Mouse (Mus musculus): ENCODE measurements around the gene Scn4b. TPM values are rescaled to one million over a fixed set of nuclear protein-coding genes. Genes with fewer than 3 reads are reported as not detected.

The Scn4b gene
- 0.25 TPM in 1 of 2 replicates, not detected in the other for total RNA-seq (2017)

DNA sequence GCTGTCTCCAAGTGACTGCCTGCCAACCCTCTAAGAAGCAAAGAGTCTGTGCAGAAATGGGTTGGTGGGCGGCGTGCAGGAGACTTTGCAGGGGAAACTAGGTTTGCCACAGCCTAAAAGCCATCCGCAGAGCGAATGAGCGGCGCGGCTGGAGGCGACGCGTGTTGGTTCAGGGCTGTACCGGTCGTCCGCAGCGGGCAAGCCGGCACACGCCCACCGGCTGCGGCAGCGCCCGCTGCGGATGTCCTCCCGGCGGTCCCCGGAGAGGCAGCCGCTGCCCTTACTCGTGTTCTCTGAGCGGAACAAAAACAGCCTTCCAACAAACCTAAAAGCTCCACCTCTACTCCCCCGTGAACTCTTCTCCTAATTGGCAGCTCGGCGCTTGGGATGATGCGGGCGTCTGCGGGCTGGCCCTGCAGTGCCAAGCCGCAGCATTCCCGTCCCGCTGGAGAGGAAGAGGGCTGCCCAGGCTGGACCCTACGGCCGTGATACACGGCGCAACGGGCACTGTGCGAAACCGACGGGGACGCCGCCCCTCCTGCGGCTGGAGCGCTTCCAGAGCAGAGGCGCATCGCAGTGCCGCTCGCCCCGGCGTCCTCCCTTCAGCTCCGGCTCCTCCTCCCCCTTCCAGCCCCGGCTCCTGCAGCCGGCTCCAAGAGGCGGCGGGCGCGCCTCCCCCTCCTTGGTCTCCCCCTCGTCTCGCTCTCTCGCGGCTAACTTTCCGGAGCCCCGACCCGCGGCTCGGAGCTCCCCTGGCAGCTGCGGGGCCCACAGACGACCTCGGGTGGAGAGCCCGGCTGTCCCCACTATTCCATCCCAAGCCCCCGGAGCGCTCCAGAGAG is at the start of gene Scn4b:
Gene Scn4b (plus strand): TSS at position 205 of the 842 bp plus-strand sequence.
- ATAC-seq (replicated peaks in 1 of 2; ENCODE audit: insufficient read depth in 1 of 2, low FRiP score in 2 of 2, low TSS enrichment in 1 of 2, low read depth in 1 of 2, poor library complexity in 2 of 2, severe bottlenecking in 2 of 2), result peak in 1 of 2 experiments; percentile 35; a peak in 1 of 4 replicates

GRCm38 (mm10) chr9:45090811-45091210 is 47.4 kb upstream of the Scn4b start:
- no peak for ATAC-seq (replicated peaks in 1 of 2; ENCODE audit: insufficient read depth in 1 of 2, low FRiP score in 2 of 2, low TSS enrichment in 1 of 2, low read depth in 1 of 2, poor library complexity in 2 of 2, severe bottlenecking in 2 of 2)

- ATAC-seq (replicated peaks in 1 of 2; ENCODE audit: insufficient read depth in 1 of 2, low FRiP score in 2 of 2, low TSS enrichment in 1 of 2, low read depth in 1 of 2, poor library complexity in 2 of 2, severe bottlenecking in 2 of 2), result no peak
These were observed 45.6 kb upstream of the Scn4b start for GRCm38 (mm10) chr9:45092641-45093040.

DNA sequence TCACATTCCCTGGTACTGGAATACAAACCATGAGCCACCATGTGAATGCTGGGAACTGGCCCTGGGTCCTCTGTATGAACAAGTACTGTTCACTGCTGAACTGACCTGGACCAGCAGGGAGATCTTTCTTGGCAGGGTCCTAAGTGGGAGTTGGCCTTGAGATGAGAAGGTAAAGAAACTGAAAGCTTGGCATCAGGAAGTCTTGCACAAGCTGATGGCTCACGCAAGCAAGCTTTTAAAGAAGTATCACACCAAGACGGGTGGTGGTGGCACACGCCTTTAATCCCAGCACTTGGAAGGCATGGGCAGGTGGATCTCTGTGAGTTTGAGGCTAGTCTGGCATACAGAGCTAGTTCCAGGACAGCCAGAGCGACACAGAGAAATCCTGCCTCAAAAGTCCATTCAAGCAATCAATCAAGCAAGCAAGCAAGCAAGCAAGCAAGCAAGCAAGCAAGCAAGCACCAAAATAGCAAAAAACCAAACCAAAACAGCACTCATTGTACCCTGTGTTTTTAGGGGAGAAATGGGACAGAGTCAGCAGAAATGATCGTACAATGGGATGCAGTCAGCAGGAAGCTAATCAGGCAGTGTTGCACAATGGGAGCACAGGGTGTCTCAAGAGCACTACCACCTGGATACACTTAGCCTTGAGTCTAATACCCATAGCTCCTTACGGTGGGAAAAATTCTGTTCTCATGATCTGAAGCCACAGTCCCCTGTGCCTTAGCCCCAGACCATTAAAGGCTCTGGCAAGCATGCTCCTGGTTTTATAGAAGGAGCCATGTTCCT is 42.9 kb upstream of the Scn4b start:
- peak in 1 of 2 experiments; percentile 38; a peak in 1 of 4 replicates for ATAC-seq (replicated peaks in 1 of 2; ENCODE audit: insufficient read depth in 1 of 2, low FRiP score in 2 of 2, low TSS enrichment in 1 of 2, low read depth in 1 of 2, poor library complexity in 2 of 2, severe bottlenecking in 2 of 2)

DNA sequence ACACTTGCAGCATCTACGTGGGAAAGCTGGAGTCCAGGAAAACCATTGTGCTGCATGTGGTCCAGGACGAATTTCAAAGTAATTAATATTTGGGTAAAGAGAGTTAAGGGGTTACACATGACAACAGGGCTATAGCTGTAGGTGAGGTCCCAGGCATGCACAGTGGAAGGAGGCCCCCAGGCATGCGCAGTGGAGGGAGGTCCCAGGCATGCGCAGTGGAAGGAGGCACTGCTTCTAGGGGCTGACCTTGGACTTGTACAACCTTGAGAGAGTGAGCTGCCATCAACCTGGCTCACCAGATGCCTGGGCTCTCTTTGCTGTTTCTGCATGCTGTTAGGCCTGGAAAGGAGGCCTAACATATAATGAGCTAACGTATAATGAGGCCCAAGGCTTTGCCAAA is 40.3 kb upstream of the Scn4b start:
- no peak for ATAC-seq (replicated peaks in 1 of 2; ENCODE audit: insufficient read depth in 1 of 2, low FRiP score in 2 of 2, low TSS enrichment in 1 of 2, low read depth in 1 of 2, poor library complexity in 2 of 2, severe bottlenecking in 2 of 2)

GRCm38 (mm10) chr9:45098426-45098825 is 39.8 kb upstream of the Scn4b start:
- peak; percentile 83 to 90 for ATAC-seq (replicated peaks in 1 of 2; ENCODE audit: insufficient read depth in 1 of 2, low FRiP score in 2 of 2, low TSS enrichment in 1 of 2, low read depth in 1 of 2, poor library complexity in 2 of 2, severe bottlenecking in 2 of 2)

DNA sequence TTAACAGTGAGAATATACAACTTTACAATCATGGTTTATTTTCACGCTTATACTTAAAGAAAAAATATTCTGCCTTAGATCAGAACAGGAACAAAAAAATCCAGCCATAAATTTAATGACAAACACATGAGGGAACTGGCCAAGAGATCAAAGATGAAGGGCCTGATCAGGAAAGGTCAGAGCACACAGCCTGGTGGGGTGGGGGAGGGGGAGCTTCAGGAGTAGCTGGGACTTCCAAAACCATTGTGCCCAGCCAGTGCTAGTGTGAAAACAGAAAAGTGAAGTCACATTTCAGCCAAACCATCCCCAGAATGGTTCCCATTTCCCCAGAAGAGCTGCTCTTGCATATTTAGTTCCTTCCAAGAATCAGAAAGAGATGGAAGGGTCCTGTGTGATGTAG is 35.7 kb upstream of the Scn4b start:
- no peak for ATAC-seq (replicated peaks in 1 of 2; ENCODE audit: insufficient read depth in 1 of 2, low FRiP score in 2 of 2, low TSS enrichment in 1 of 2, low read depth in 1 of 2, poor library complexity in 2 of 2, severe bottlenecking in 2 of 2)

DNA sequence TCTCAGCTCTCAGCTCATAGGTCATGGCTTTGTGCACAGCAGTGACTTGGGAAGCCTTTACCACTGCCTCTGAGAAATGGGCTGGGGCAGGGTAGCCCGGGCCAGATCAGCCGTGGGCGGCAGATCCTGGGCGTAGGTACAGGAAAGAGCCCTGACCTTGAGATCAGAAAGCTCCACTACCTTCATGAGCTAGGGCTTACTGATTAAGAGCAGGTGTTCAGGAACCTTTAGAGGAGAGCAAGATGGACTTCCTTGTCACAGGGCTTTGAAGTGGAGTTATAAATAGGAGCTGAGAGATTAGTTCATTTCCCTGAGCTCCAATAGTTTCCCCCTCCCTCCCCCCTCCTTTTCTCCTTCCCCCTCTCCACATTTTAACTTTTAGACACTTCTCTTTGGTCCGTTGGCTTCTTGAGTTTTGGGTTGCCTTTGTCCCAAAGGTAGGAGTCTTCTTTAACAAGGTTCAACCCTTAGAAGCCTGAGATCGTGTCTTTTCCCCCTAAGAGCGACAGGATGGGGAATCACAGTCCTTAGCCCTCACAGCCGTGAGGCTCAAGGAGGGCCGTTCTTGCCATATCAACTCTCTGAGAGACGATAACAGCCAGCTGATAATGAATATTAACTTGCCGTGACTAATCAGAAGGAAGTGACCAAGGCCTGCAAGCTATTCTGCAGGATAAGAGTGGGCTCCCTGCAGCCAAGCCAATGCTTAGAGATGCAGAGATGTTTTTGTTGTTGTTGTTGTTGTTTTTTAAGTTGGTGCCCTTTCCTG is 34.8 kb upstream of the Scn4b start:
- ATAC-seq (replicated peaks in 1 of 2; ENCODE audit: insufficient read depth in 1 of 2, low FRiP score in 2 of 2, low TSS enrichment in 1 of 2, low read depth in 1 of 2, poor library complexity in 2 of 2, severe bottlenecking in 2 of 2), result no peak

- ATAC-seq (replicated peaks in 1 of 2; ENCODE audit: insufficient read depth in 1 of 2, low FRiP score in 2 of 2, low TSS enrichment in 1 of 2, low read depth in 1 of 2, poor library complexity in 2 of 2, severe bottlenecking in 2 of 2), result no peak
These were observed 32.4 kb upstream of the Scn4b start for GRCm38 (mm10) chr9:45105596-45106374.

GRCm38 (mm10) chr9:45115706-45116105 is 22.5 kb upstream of the Scn4b start:
- peak in 1 of 2 experiments; percentile 24; a peak in 1 of 4 replicates for ATAC-seq (replicated peaks in 1 of 2; ENCODE audit: insufficient read depth in 1 of 2, low FRiP score in 2 of 2, low TSS enrichment in 1 of 2, low read depth in 1 of 2, poor library complexity in 2 of 2, severe bottlenecking in 2 of 2)

GRCm38 (mm10) chr9:45116819-45117218 is 21.4 kb upstream of the Scn4b start:
- peak in 1 of 2 experiments; percentile 55; a peak in 3 of 4 replicates for ATAC-seq (replicated peaks in 1 of 2; ENCODE audit: insufficient read depth in 1 of 2, low FRiP score in 2 of 2, low TSS enrichment in 1 of 2, low read depth in 1 of 2, poor library complexity in 2 of 2, severe bottlenecking in 2 of 2)

GRCm38 (mm10) chr9:45117741-45118431 is 20.3 kb upstream of the Scn4b start, which contains the start of gene Scn2b:
Gene Scn2b (plus strand): TSS chr9:45117782.
- ATAC-seq (replicated peaks in 1 of 2; ENCODE audit: insufficient read depth in 1 of 2, low FRiP score in 2 of 2, low TSS enrichment in 1 of 2, low read depth in 1 of 2, poor library complexity in 2 of 2, severe bottlenecking in 2 of 2), result no peak

- ATAC-seq (replicated peaks in 1 of 2; ENCODE audit: insufficient read depth in 1 of 2, low FRiP score in 2 of 2, low TSS enrichment in 1 of 2, low read depth in 1 of 2, poor library complexity in 2 of 2, severe bottlenecking in 2 of 2), result no peak
These were observed 19.6 kb upstream of the Scn4b start for GRCm38 (mm10) chr9:45118552-45118951.

- no peak for ATAC-seq (replicated peaks in 1 of 2; ENCODE audit: insufficient read depth in 1 of 2, low FRiP score in 2 of 2, low TSS enrichment in 1 of 2, low read depth in 1 of 2, poor library complexity in 2 of 2, severe bottlenecking in 2 of 2)
These were observed 18.8 kb upstream of the Scn4b start for GRCm38 (mm10) chr9:45119316-45119953.

DNA sequence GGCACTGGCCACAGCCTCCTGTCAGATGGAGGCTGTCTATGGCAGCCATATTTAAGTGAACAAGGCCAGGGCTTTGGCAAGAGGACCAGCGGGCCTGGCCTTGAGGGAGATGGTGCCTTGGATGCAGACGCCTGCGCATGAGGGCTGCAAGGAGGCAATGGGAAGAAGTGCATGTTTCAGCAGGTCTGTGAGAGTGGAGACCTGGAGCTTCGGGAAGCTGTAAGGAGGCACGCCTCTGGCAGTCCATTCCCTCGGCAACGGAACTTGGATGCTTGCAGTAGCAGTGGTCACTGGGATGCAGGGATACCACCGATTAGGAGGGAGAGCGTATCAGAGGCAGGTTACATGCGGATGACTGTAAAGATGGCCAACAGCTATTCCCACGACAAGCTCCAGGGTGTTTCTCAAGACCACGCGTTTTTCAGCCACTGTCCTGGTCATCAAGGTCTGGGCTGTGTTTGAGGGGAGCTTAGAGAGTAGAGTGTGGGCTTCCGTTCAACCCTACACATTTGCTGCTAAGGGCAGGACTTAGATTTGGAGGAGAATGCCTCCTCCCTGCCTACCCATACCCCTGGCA is 18.2 kb upstream of the Scn4b start:
- no peak for ATAC-seq (replicated peaks in 1 of 2; ENCODE audit: insufficient read depth in 1 of 2, low FRiP score in 2 of 2, low TSS enrichment in 1 of 2, low read depth in 1 of 2, poor library complexity in 2 of 2, severe bottlenecking in 2 of 2)

DNA sequence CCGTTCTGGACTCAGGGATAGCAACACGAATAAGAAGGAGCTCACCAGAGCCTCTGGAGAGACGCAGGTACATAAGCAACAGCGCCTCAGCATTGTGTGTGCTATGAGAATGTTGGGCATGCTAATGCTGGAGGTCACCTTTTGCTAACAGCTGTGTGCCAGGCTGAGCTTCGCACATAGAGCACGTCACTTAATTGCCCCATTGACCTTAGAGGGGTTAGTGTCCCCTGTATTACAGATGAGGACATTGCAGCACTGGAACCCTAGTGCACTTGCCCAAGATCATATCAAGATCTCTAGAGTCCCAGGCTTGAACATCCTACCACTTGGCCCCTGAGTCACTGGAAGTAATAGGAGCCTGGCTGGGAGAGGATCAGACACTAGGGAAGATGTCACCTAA is 17.6 kb upstream of the Scn4b start:
- no peak for ATAC-seq (replicated peaks in 1 of 2; ENCODE audit: insufficient read depth in 1 of 2, low FRiP score in 2 of 2, low TSS enrichment in 1 of 2, low read depth in 1 of 2, poor library complexity in 2 of 2, severe bottlenecking in 2 of 2)

All from hematopoietic stem cell, adult 5-6 weeks (primary cell).